Mouse (Mus musculus) kidney, adult 9 months (tissue): ENCODE results near the gene Zdhhc21.

Experiments
- DNase-seq: peaks from one replicate; pipeline ENCODE4 v3.0.0; 2022

Gene Zdhhc21

DNA sequence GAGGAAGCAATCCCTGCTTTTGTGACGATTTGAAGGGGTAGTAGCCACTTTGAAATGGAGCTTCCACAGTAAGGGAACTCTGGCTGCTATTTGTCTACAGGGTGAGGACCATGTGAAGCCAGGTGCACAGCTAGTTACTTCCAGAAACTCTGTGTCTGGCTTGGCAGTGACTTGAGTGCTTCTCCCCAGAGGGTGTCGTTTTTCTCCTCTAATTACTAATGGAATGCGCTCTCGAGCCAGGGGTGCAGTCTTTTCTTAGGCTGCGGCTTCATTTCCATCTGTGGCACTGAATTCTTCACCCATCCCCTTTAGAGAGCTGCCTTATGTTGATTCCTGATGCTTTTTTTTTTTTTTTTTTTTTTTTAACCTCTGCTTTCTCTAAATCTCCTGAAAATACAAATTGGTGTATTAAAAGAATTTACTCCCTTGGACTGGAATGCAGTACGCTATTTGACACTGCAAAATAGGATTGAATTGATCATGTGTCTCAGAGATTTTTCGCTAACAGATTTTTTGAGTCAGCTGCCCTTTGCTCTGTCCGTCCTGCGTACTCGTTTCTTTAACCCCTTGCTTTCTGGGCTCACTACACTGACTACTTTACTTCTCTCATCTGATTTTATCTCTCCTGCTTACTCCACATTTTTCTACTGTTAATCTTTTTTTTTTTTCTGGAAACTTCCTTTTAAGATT, 97.2 kb downstream of the Zdhhc21 start:
- no peak for DNase-seq

DNA sequence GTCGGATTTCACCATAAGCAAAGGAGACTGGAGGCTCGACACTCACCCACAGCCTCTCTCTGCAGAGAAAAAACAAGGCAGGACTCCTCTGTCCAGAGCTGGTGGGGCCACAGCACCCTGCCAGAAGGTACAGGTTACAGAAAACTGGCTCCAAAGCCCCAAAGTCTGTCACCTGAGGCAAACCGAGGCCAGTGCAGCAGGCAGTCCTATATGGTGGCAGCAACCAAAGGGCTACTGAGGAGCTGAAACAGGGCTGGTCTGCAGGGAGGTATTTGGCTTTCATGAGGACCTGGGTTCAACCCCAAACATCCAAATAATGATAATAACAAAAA, 103.5 kb downstream of the Zdhhc21 start:
- DNase-seq: no peak

DNA sequence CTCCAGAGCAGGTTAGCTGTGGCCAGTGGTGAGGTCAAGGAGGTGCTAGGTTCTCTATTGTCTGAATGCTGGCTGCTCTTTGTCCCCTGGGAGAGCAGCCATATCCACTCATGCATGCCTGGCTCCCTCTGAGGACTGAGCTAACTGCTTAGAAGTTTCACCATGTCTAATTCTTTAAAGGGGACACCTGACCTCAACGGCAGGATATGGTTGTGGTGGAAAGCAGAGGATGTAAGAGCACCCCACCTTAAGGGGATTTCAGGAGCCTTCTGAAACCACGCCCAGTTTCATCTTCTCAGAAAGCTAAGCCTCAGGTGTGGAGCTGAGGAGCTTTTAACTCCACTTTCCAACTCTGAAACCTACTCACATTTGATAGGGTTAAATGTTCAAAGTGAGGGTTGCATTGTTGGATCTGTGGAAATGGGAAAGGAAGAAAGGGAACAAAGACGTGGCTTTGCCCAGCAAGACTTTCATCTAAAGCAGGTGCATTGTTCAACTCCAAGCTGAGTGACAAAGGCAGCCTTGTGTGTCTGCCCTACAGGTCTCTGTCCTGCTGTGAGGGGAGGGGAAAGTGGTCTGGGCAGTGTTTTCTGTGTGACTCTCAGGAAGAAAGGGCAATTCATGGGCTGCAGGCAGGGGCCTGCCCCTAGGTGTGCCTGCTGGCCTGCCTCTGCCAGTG, 104.0 kb downstream of the Zdhhc21 start:
- peak; percentile 59 for DNase-seq
